Mouse (Mus musculus): ENCODE results near the gene Slc27a5.

GRCm38 (mm10) chr7:13041256-13041655, 43.3 kb upstream of the Slc27a5 start:
- TF ChIP-seq CTCF (IDR thresholded peaks at IDR 0.05), result no peak
- TF ChIP-seq EP300 (IDR thresholded peaks at IDR 0.05), result no peak
